12 mouse cellular contexts compared by ENCODE assay signal in the genomic region with DNA sequence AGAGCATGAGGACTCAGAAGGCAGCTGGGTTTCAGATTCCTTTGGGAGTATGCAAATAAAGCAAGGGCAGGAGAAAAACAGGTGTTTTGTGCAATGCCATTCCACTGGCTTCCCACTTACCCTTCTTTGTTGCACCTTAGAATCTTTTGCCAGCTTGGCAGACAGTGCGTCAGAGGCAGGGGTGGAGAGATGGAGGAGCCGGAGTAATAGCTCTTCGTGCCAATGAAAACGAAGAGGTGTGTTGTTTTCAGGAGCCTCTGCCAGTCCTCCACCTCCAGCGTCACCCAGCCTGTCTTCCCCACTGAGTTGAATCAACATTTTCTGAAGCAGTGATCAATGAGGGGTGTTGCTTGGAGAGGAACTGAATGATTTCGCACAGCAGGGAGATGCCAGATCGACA.
A peak's percentile ranks its signal among the peaks of the same experiment; 100 is the strongest.
DNase-seq lines count a peak whose midpoint lies in the region; ATAC-seq and TF ChIP-seq lines count a peak whose summit lies in the region.
"Had no signal": no experiment of that assay in that cellular context is flagged by ENCODE, and none has a peak within 500 bp of the region (broad histone marks: within the 10 kb centered on the region; RNA-seq: fewer than 3 reads in every experiment).

No protein-coding gene starts in this region.

- ATAC-seq in hindbrain, embryonic 16.5 days = no peak
- ATAC-seq in limb, embryonic 15.5 days (ENCODE audit: insufficient number of reproducible peaks, low FRiP score, low TSS enrichment, low read depth) = no peak

- TF ChIP-seq POLR2A in thymus, adult 2 months (IDR thresholded peaks at IDR 0.05; ENCODE audit: control insufficient read depth, extremely low read depth, insufficient read depth, low read length, poor library complexity) = no peak

- H3K9ac ChIP-seq in hindbrain, embryonic 16.5 days (ENCODE audit: low read depth, low read length) = no peak overlapping the region
- H3K9ac ChIP-seq in limb, embryonic 15.5 days = no peak overlapping the region
- H3K9ac ChIP-seq: neural tube, embryonic 12.5 days had no signal

- no peaks in the 10 kb centered on the region for H3K9me3 ChIP-seq in hindbrain, embryonic 16.5 days (ENCODE audit: control insufficient read depth, low read length)
- H3K9me3 ChIP-seq in limb, embryonic 15.5 days = no peaks in the 10 kb centered on the region
- H3K9me3 ChIP-seq: midbrain, embryonic 10.5 days; neural tube, embryonic 12.5 days had no signal

- no peak for TF ChIP-seq CTCF in left cerebral cortex, adult 2 months (IDR thresholded peaks at IDR 0.05)
- TF ChIP-seq CTCF in thymus, adult 2 months (IDR thresholded peaks at IDR 0.05; ENCODE audit: borderline replicate concordance, control insufficient read depth, extremely low read depth, insufficient read depth, low read length, poor library complexity) = no peak

- no peak overlapping the region for H3K4me3 ChIP-seq in left cerebral cortex, adult 2 months
- no peak overlapping the region for H3K4me3 ChIP-seq in hindbrain, embryonic 16.5 days (ENCODE audit: low read length)
- no peak overlapping the region for H3K4me3 ChIP-seq in limb, embryonic 15.5 days
- H3K4me3 ChIP-seq in thymus, adult 2 months (ENCODE audit: control insufficient read depth, insufficient read depth, low read length) = no peak overlapping the region
- H3K4me3 ChIP-seq: midbrain, embryonic 10.5 days; neural tube, embryonic 12.5 days had no signal

- H3K27ac ChIP-seq in left cerebral cortex, adult 2 months = no peak overlapping the region
- H3K27ac ChIP-seq in hindbrain, embryonic 16.5 days (ENCODE audit: low read depth, low read length) = no peak overlapping the region
- H3K27ac ChIP-seq in limb, embryonic 15.5 days = no peak overlapping the region
- no peak overlapping the region for H3K27ac ChIP-seq in thymus, adult 2 months (ENCODE audit: control insufficient read depth, insufficient read depth, low read length)
- H3K27ac ChIP-seq: midbrain, embryonic 10.5 days; neural tube, embryonic 12.5 days had no signal

- H3K4me1 ChIP-seq in hindbrain, embryonic 16.5 days (ENCODE audit: control insufficient read depth, insufficient read depth, low read depth, low read length) = no peaks in the 10 kb centered on the region
- H3K4me1 ChIP-seq in limb, embryonic 15.5 days = 0 out of 2 replicates have a peak, but pooled peaks cover 10% of the 10 kb centered on the region
- H3K4me1 ChIP-seq in thymus, adult 2 months (replicated peaks; ENCODE audit: control insufficient read depth, insufficient read depth, low read length) = no peaks in the 10 kb centered on the region
- H3K4me1 ChIP-seq: midbrain, embryonic 10.5 days had no signal

- intact Hi-C loops in left cerebral cortex, adult 2 months (cut with DNase I) = no loop called here
- intact Hi-C loops in left cerebral cortex, postnatal 14 days (cut with DNase I) = no loop called here
- intact Hi-C loops in gastrocnemius, postnatal 14 days (cut with DNase I; ENCODE audit: low total_unique reads) = no loop called here

- no peaks in the 10 kb centered on the region for H3K36me3 ChIP-seq in hindbrain, embryonic 16.5 days (ENCODE audit: control insufficient read depth, insufficient read depth, low read length)
- no peaks in the 10 kb centered on the region for H3K36me3 ChIP-seq in limb, embryonic 15.5 days
- H3K36me3 ChIP-seq in thymus, adult 2 months (ENCODE audit: control insufficient read depth, insufficient read depth, low read length) = no peaks in the 10 kb centered on the region
- H3K36me3 ChIP-seq: midbrain, embryonic 10.5 days; neural tube, embryonic 12.5 days had no signal

- H3K4me2 ChIP-seq in hindbrain, embryonic 16.5 days (ENCODE audit: low read length) = peak overlapping the region; percentile 18
- H3K4me2 ChIP-seq in limb, embryonic 15.5 days = 0 out of 2 replicates have a peak overlapping the region, but pooled peaks have one; percentile 14
- H3K4me2 ChIP-seq: neural tube, embryonic 12.5 days had no signal

- H3K27me3 ChIP-seq in hindbrain, embryonic 16.5 days (replicated peaks; ENCODE audit: control insufficient read depth, insufficient read depth, low read length) = no peaks in the 10 kb centered on the region
- H3K27me3 ChIP-seq in limb, embryonic 15.5 days = no peaks in the 10 kb centered on the region
- H3K27me3 ChIP-seq in thymus, adult 2 months (ENCODE audit: control insufficient read depth, insufficient read depth, low read length) = no peaks in the 10 kb centered on the region
- H3K27me3 ChIP-seq: neural tube, embryonic 12.5 days had no signal

- DNase-seq in left cerebral cortex, adult 2 months (ENCODE audit: extremely low spot score in 1 of 2, low spot score in 2 of 2) = peak; percentile 10 to 24
- no peak for DNase-seq in left cerebral cortex, postnatal 14 days (ENCODE audit: low spot score in 2 of 2)
- peak; percentile 4 for DNase-seq in layer of hippocampus, adult 9-10 months (ENCODE audit: low spot score)
- DNase-seq in gastrocnemius, postnatal 14 days = no peak
- DNase-seq in thymus, adult 2 months = no peak
- DNase-seq: adrenal gland, postnatal 25 days; cerebellum, adult 11-12 months; kidney, adult 2 months had no signal

- WGBS in hindbrain, embryonic 16.5 days = 5% methylated on average over 7 of the region's 7 CpGs
- WGBS in limb, embryonic 15.5 days = 5% methylated on average over 7 of the region's 7 CpGs
- 15% methylated on average over 7 of the region's 7 CpGs for WGBS in thymus, adult 2 months

Comparison
In these comparisons a context has a peak if more than half of its experiments do, and no peak if none do; other contexts are left out.
1. DNase-seq: peak in left cerebral cortex, adult 2 months (2 of 2) and layer of hippocampus, adult 9-10 months (single experiment); none in left cerebral cortex, postnatal 14 days (0 of 2), gastrocnemius, postnatal 14 days (single experiment) and thymus, adult 2 months (single experiment).